Mouse (Mus musculus) liver (tissue): ENCODE results near the gene Trim71.

Experiments
- DNase-seq: peaks from one replicate; pipeline ENCODE4 v3.0.0-alpha.2; 2020; ENCODE audit warnings: mixed read lengths

Trim71 gene

GRCm38 (mm10) chr9:114477019-114477418 is 87.2 kb downstream of the Trim71 start:
- no peak for DNase-seq

DNA sequence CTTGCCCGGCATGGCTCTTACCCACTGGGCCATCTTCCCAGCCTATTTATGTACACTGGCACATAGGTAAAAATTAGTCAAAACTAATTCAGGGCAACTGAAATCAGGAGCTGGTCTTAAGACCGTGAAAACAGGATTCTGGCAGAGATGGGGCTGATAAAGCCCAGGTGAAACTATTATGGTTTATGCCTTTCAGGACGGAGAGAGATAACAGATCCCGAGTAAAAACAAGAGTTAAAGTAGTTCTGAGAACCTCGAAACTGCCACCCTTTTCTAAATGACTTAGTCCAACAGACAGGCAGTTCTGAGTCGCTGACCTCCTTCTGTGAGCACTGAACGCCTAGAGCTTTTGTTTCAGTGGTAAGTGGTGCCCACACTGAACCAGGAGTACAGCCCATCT is 92.3 kb downstream of the Trim71 start:
- DNase-seq: no peak

GRCm38 (mm10) chr9:114468701-114469100 is 95.5 kb downstream of the Trim71 start:
- no peak for DNase-seq

GRCm38 (mm10) chr9:114468217-114468616 is 96.0 kb downstream of the Trim71 start:
- DNase-seq: peak; percentile 53

DNA sequence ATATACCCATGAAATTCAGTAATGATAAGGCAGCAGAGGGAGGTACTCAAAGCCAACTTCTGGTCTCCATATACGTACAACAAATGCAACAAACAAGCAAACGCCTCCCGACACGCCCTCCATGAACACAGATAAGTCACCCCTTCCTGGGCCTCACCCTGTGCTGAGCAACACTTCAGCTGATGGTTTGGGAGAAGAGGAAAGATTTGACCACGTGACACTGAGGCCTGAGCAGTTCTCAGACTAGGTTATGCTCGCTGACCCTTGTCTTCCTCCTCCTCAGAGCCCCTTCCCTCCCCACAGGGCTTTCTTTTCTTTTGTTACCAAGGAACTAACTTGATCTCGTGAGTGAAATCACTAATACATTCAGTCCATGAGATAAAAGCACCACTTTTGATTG is 97.3 kb downstream of the Trim71 start:
- peak; percentile 74 for DNase-seq

- no peak for DNase-seq
Measured at GRCm38 (mm10) chr9:114465442-114465841, 98.7 kb downstream of the Trim71 start.

DNA sequence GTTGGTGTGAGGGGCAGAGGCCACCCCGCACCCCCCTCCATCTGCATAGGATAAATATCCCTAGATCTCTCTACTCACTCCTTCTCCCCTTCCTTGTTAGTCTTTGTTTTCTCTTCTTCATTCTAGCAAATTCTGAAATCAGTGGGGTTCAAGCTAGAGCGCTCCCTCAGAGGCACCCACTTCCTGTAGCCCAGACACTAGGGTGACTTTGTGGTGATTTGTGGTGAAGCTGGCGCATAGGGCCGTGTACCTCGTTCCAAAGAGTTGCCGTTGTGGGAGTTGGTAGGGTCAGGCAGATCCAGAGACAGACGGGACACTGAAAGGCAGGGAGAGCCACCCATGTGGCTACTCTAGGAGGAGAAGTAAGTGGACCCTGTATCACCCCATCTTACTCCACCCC is 101.6 kb downstream of the Trim71 start:
- DNase-seq: no peak

DNA sequence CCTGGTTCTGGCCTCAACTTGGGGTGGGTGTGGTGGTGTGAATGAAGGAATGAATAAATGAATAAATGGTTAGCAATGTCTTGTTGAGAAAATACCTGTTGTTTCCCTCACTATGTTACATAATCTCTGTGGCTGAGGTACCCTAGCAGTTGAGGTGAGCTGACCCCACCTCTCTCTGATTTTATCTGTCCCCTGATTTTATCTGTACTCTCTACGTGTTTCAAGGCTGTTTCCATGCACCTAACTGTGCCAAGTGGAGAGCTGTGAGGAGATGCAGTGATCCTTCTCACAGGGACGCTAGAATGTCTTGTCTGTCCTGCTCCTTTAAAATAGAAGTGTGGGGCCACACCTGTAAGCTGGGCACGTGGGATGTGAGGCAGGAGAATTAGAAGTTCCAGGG is 105.7 kb downstream of the Trim71 start:
- DNase-seq: no peak
